In the genomic region with DNA sequence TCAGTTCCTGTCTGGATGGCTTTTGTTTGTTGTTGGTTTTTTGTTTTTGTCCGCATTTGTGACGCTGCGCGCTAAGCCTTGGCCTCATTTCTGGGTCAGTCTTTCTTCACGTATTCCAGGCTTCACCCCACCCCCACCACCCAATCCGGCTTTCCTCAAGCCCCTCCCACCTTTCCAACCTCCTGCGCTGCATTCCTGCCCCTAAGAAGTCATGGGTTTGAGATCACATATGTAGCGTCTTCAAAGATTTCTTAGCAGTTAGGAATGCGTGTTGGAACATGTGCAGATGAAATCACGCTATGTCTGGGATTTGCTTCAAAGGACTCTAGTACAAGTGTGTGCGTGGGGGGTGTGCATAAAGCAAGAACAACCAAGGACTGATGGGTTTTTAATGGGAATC, we compare ENCODE assay signal across 8 mouse cellular contexts. TPM values are rescaled to one million over a fixed set of nuclear protein-coding genes. Genes with fewer than 3 reads are reported as not detected.
A peak's percentile ranks its signal among the peaks of the same experiment; 100 is the strongest.
DNase-seq lines count a peak whose midpoint lies in the region; ATAC-seq and TF ChIP-seq lines count a peak whose summit lies in the region.

No protein-coding gene starts in this region.

- peak overlapping the region; percentile 57 for H3K4me2 ChIP-seq in embryonic facial prominence, embryonic 13.5 days
- peak overlapping the region; percentile 28; the same call in 1 of the 2 replicates for H3K4me2 ChIP-seq in intestine, embryonic 16.5 days (ENCODE audit: low read depth, low read length)

- no peak for DNase-seq in left cerebral cortex, adult 2 months (ENCODE audit: extremely low spot score in 1 of 2, low spot score in 2 of 2)
- DNase-seq in left cerebral cortex, adult 11 months (ENCODE audit: low spot score), result no peak
- DNase-seq in retina, postnatal 1 day, result peak; percentile 82
- DNase-seq in thymus, adult 18-20 months, result no peak
- no peak for DNase-seq in layer of hippocampus, postnatal 25 days (ENCODE audit: extremely low spot score in 1 of 2, low spot score in 1 of 2)
- no peak for DNase-seq in cerebellum, adult 9-11 months

- no peaks in the 10 kb centered on the region for H3K36me3 ChIP-seq in embryonic facial prominence, embryonic 13.5 days
- H3K36me3 ChIP-seq in intestine, embryonic 16.5 days (ENCODE audit: control insufficient read depth, insufficient read depth, low read length), result no peaks in the 10 kb centered on the region

- ATAC-seq in embryonic facial prominence, embryonic 13.5 days (ENCODE audit: insufficient number of reproducible peaks, insufficient read depth, low FRiP score, low TSS enrichment, low read depth), result peak; percentile 44; the same call in 1 of the 2 replicates
- ATAC-seq in intestine, embryonic 16.5 days, result no peak

- intact Hi-C loops in left cerebral cortex, adult 2 months (cut with DNase I), result no loop called here

- peak overlapping the region; percentile 27 for H3K4me3 ChIP-seq in left cerebral cortex, adult 2 months
- H3K4me3 ChIP-seq in embryonic facial prominence, embryonic 13.5 days, result peak overlapping the region; percentile 34
- H3K4me3 ChIP-seq in intestine, embryonic 16.5 days (ENCODE audit: low read length), result no peak overlapping the region

- no peak for TF ChIP-seq CTCF in left cerebral cortex, adult 2 months (IDR thresholded peaks at IDR 0.05)

- H3K27me3 ChIP-seq in embryonic facial prominence, embryonic 13.5 days, result no peaks in the 10 kb centered on the region
- no peaks in the 10 kb centered on the region for H3K27me3 ChIP-seq in intestine, embryonic 16.5 days (replicated peaks; ENCODE audit: control insufficient read depth, insufficient read depth, low read length)

- H3K9me3 ChIP-seq in embryonic facial prominence, embryonic 13.5 days, result no peaks in the 10 kb centered on the region
- no peaks in the 10 kb centered on the region for H3K9me3 ChIP-seq in intestine, embryonic 16.5 days (ENCODE audit: control insufficient read depth, low read length)

- WGBS in embryonic facial prominence, embryonic 13.5 days, result 8% methylated on average over 11 of the region's 11 CpGs
- 34% methylated on average over 11 of the region's 11 CpGs for WGBS in intestine, embryonic 16.5 days

- H3K9ac ChIP-seq in embryonic facial prominence, embryonic 13.5 days, result peak overlapping the region; percentile 60
- peak overlapping the region; percentile 14 for H3K9ac ChIP-seq in intestine, embryonic 16.5 days (ENCODE audit: low read depth, low read length)

- peaks cover 32% of the 10 kb centered on the region for H3K4me1 ChIP-seq in embryonic facial prominence, embryonic 13.5 days
- H3K4me1 ChIP-seq in intestine, embryonic 16.5 days (ENCODE audit: control insufficient read depth, insufficient read depth, low read length), result peaks cover 48% of the 10 kb centered on the region

- H3K27ac ChIP-seq in left cerebral cortex, adult 2 months, result peak overlapping the region; percentile 8
- H3K27ac ChIP-seq in embryonic facial prominence, embryonic 13.5 days, result peak overlapping the region; percentile 68
- H3K27ac ChIP-seq in intestine, embryonic 16.5 days (ENCODE audit: low read length), result no peak overlapping the region

RNA-seq across cellular contexts. Expression of gene Map2k6, which starts 50.3 kb away (rescaled TPM):
- total RNA-seq in left cerebral cortex, adult 2 months (2021), result 10 to 100 TPM; 23.1 to 25.4 TPM
- polyA plus RNA-seq in embryonic facial prominence, embryonic 13.5 days (2015; fragmentation: Nextera tagmentation; extraction: Ambion mirVana), result 38.1 and 38.6 TPM in 2 replicates
- 15.4 and 17.4 TPM in 2 replicates for polyA plus RNA-seq in intestine, embryonic 16.5 days (2015; fragmentation: Nextera tagmentation; extraction: Ambion mirVana)
- total RNA-seq in layer of hippocampus, postnatal 25 days (2021), result 10 to 100 TPM; 30.2 to 34.7 TPM
